Mouse (Mus musculus) layer of hippocampus, postnatal 14 days (tissue): Measurements from ENCODE around the gene Ttc19. TPM values are rescaled to one million over a fixed set of nuclear protein-coding genes. Genes with fewer than 3 reads are reported as not detected.

Source experiments
- total RNA-seq, 2 experiments: library from RNA; stranded (reverse); gene quantifications; 2 replicates each; pipeline ENCODE4 v1.2.3; 2021

Ttc19 gene
- total RNA-seq, 2 experiments from 2014 or later, result 81.3 to 92.1 TPM

Other genes with a start within 250 kb of the Ttc19 start
- 1 to 10 TPM; 8.0 to 9.5 TPM for gene Adora2b, start 32.5 kb upstream of the Ttc19 start, total RNA-seq
- 10 to 100 TPM; 15.0 to 20.0 TPM for gene Zswim7, start 98 bp upstream of the Ttc19 start, total RNA-seq
- gene Pigl, start 177.0 kb downstream of the Ttc19 start, total RNA-seq, result 1 to 10 TPM; 6.6 to 7.1 TPM
- gene Ncor1, start 177.1 kb downstream of the Ttc19 start, total RNA-seq, result 100 to 1,000 TPM; 267 to 274 TPM